Mouse (Mus musculus): ENCODE data around the gene T2.

T2 gene

GRCm38 (mm10) chr17:8468716-8469344 is 113.0 kb downstream of the T2 start:
- DNase-seq (ENCODE audit: low read depth, low spot score): peak; percentile 47

Data from CD4-positive helper T cell, adult 2 months (primary cell).